Mouse (Mus musculus) left cerebral cortex, postnatal 36 days (tissue): ENCODE data around the gene Kmo. TPM values are rescaled to one million over a fixed set of nuclear protein-coding genes. Genes with fewer than 3 reads are reported as not detected.

Experiments used
- DNase-seq, 2 experiments: peaks; one replicate each; pipeline ENCODE4 v3.0.0; 2021 to 2022; ENCODE audit warnings: low spot score in 2 of 2, mixed read lengths in 1 of 2
- intact Hi-C: fragments of 180-260 bp; cut with DNase I; formaldehyde crosslinking; loops from one replicate; pipeline ENCODE4 v1.15.1; 2025
- total RNA-seq, 2 experiments: library from RNA; stranded (reverse); gene quantifications; 2 replicates each; pipeline ENCODE4 v1.2.3; 2021

The Kmo gene
- under 1 TPM in 1 of 2 experiments, not detected in 1; 0.39 TPM for total RNA-seq

DNA sequence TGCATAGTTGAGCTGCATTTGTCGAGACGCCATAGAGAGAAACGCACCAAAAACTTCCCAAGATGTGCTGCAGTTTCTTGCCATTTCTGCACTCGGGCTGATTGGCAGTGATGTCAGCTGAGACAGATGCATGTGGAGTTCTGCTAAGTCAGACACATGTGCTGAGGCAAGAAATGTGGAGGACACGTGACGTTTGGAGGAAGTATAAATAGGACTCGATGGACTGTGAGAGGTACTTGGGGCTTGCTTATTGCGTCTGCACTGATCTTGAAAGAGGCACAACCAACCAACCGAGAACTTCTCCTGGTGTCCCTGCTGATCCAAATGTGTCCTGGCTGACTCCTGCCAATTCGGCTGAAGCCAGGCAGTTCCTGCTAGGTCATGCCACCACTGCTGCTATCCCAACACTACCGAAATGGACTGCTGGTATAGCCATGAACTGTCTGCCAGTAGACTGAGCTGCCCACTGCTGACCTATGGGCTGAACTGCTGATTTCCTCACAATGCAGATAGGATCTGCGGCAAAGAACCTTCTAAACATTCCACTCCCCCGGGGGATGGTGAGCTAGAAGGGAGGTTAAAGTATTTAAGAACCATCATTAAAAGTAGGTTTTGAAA is at the start of gene Kmo:
Gene Kmo (plus strand): TSS at position 568 of the 618 bp plus-strand sequence.
- DNase-seq = no peak
- intact Hi-C loops = no loop called here

DNA sequence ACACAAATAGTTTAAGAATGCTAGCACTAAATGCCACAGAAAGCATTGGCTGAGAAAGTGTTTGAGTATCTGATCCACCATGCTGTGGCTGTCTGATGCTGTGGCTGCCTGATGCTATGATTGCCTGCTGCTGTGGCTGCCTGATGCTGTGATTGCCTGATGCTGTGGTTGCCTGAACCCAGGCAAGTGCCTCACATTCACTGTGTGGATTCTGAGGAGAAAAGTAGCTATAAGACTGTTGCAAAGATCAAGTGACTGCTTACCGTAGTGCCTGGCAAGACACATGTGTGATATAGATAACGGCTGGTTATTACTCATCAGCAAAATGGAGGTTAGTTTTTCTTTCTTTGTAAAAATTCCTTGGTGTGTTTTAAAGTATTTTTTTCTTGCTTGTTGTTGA is 46.1 kb upstream of the Kmo start:
- intact Hi-C loops = no loop called here
- no peak for DNase-seq

DNA sequence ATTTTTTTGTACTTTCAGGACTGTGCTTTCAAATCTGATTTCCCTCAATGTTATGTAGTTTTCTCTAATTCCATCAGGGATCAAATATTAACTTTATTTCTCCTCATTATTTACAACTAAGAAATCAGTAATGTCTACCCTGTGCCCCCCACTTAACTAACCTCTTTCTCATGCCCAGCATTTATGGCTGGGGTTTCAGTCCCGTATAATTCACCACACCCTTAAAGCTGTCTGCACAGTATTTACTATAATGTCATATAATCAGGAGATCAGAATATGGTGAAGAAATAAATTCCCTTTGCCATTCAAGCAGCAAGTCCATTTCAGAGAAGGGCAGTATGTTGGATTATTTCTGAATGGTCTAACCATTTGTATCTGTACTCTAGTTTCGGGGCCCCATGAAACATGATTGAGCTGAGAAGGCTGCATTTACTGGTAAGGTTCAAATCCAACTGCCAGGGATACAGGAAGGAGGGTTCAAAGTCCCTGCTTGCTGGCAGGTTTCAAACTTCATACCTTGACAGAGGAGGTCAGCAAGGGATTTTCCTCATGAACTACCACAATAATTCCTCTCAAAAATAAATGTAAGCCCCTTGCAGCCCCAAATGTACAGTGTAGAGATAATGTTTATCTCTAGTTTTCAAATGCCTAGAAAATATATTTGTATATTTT is 41.6 kb upstream of the Kmo start:
- intact Hi-C loops = no loop called here
- DNase-seq = no peak

DNA sequence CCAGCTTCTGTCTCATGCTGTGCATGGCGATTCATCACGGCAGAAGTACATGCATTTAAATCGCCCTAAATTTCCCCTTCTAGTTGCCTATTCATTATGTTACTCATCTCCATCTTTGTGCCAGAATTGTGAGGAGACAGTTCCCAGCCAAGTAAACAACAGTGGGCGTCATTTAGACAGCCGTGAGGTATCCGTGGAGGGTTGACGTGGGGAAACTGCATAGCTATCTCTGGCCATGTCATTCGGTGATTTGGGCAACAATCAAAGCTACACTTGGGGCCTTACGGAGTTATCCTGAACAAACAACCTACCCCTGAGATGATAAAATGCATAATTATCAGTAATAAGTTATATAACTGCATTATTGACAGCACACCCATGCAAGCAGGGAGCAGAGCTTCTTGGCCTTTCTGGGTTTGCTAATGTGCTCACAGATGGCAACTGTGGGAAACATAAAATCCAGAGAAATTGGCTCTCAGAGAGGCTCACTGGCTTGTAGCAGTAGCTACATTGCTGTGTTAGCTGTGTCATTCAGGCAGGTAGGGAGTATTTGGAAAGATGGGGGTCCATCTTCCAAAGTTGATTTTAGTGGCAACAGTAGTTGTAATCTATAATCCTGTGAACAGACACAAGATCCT is 40.5 kb upstream of the Kmo start:
- intact Hi-C loops = no loop called here
- DNase-seq = peak; percentile 13 to 33

DNA sequence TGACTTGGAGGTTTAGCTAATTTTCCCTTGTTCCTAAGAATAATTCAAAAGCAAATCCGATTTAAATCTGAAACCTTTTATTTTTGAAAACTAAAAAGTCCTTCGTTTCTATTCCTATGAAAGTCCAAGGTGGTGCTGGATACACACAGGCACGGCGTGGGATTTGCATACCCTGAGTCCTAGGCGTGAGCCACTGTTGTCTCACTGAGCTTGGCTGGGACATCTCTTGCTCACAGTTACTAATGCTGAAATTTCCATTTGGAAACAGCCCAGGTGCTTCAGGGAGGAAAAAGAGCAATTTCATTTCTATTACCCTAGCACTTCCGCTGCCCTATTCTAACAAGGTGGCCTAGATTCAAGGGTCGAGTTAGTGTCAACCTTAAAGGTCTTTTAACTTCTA is 39.8 kb upstream of the Kmo start:
- intact Hi-C loops = no loop called here
- peak; percentile 16 to 33 for DNase-seq

DNA sequence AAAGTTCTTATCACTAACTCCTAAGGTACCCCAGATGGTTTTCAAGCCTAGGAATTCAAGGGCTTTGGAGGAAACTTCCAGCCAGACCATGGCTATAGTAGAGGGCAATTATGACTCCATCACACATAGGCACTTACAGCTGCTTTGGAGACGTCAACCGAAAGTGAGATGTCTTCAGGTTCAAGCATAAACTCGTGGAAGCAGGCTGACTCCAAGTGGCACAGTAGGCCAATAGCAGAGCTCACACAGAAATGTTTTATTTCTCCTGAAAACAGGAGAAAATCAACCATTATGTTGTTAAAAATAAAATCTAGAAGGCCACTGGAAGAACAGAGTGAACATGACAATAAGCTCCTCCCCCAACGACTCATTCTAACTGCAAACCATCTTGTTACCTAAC is 37.4 kb upstream of the Kmo start:
- no peak for DNase-seq

DNA sequence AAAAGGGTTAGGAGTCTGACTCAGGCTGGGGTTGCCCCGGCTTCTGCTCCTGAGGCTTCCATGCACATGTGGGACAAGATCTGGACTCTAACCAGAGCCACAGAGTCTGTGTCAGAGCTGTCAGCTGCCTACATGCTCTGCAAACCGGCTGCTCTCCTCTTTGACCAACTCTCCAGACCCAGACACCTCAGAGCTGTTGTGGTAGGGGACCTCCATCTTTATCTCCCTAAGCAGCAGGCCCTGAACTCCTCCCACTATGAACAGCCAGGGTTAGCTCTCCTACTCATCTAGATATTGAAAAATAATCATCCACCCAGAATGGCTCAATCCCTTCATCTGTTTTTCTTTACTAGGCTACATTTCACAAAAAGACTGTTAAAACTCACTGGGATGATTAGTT is 34.9 kb upstream of the Kmo start:
- intact Hi-C loops = no loop called here
- DNase-seq = no peak

More for the DNA sequence above, 37.4 kb upstream of the Kmo start:
- intact Hi-C loops = no loop called here

DNA sequence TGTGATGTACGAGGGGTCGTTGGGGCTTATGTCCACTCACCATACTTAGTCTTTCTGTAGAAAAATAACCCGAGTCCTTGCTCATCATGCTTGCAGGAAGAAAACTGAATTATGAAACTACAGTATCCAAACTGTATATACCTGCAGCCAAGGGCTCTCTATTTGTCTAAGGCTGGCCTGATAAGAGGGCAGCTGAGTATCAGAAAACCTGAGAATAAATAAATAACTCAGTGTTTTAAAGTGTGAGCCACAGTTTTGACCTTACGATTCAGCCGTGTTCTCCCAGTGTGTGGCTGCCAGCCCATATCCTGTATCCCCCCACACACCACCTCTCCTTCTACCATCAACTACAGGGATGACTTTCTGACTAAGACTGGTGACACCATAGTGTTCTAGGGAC is 33.5 kb upstream of the Kmo start:
- DNase-seq = no peak
- intact Hi-C loops = no loop called here

DNA sequence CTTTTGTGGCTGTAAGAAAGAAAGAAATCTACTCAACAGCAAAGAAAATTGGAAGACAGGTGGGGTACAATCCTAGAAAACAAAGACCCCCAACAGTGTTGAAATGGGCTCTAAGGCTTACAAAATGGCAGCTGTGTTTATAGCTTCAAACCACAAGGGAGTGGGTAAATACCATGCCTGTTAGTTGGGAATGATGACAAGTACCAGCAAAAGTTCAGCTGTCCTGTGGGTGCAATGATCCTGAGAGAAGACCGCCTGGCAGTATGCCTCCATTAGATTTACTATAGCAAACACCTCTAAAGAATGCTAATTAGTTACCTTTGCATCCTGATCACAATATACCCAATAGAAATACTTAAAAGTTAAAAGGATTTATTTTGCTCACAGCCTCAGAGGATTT is 27.3 kb upstream of the Kmo start:
- intact Hi-C loops = no loop called here

DNA sequence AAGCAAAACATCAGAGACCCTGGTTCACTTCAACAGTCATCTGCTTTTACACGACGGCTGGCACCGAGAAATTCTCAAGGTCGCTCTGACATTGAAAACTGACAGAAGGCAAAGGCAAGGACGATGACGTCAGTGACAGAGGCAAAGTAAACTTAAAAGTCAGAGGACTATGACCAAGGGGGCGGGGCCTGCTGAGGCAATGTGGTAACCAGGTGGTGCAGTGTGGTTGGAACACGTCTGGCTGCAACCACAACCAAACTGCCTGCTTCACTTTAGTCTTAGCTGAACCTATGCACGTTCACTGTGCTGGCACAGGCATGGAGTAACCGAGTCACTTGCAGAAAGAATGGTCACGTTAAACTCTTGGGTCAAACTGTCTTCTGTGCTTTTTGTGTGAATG is 17.9 kb upstream of the Kmo start:
- no peak for DNase-seq
- intact Hi-C loops = loop anchor here (5.0 kb wide), 1 partner anchor 560 kb away; no protein-coding TSS in a partner anchor

More for the DNA sequence above, 27.3 kb upstream of the Kmo start:
- DNase-seq = no peak

DNA sequence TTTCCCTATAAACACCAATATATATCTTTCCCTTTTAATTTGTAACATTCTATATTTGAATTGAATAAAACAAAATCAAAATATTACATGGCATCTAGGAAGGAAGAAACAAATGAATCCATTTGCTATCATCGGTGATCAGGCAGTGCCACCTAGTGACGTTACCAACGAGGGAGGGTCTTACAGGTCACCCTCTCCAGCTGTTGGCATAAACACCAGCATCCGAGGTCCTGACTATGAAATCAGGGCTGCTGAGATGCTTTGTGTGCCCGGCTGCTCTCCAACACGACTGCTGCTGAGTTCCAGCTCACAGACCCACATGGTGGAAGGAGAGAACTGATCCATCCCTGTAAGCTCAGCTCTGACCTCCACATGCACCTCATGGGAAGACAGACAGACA is 16.8 kb upstream of the Kmo start:
- intact Hi-C loops = loop anchor here (5.0 kb wide), 1 partner anchor 561 kb away; no protein-coding TSS in a partner anchor

DNA sequence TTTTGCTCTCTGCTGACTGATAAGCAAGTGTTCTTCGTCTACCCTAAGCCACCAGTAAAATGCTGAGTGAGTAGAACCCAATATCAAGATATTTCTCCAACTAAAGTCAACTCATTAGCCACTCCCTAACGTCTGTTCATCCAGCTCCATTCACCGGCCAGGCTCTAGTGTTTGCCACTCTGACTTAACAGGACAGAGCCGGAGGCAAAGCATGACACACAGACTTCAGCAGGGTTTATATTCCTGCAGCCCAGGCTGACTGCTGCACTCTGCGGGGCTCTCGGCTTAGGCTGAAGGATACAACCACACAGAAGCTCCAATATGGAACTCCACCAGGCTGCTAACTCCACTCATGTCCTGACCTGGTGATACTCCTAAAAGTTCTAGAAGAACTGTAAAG is 12.9 kb upstream of the Kmo start:
- DNase-seq = no peak

More for the DNA sequence above, 16.8 kb upstream of the Kmo start:
- no peak for DNase-seq

DNA sequence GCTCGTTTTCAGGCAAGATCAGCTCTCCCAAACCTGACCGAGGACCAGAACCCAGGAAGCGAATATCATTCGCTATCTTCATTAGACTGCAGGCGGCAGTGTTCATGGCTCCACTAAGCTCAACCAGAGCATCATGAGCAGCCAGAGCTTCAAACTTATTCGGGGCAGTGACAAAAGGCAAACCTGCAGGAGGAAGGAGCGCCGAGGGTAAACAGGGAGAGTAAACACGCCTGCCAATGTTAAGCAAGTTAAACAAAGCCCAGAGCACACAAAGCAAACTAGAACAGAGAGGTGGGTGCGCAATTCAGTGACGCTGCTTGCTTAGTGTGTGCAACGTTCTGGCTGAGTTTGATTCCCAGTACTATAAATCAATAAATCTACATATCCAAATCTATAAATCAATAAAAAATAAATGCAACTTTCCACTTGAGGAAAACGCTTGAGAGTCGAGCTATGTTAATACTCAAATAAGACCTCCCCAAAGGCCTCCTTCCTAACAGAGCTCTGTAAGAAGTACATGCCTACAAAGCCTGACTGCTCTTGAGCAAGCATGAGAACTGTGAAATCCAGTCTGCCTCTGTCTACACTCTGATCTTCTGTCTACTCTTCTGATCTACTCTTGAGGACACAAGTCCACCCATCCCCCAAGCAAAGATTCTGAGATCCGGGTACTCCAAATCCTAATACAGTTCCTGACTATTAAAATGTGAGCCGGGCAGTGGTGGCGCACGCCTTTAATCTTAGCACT is 12.2 kb upstream of the Kmo start:
- intact Hi-C loops = no loop called here
- no peak for DNase-seq

More for the DNA sequence above, 12.9 kb upstream of the Kmo start:
- intact Hi-C loops = no loop called here

DNA sequence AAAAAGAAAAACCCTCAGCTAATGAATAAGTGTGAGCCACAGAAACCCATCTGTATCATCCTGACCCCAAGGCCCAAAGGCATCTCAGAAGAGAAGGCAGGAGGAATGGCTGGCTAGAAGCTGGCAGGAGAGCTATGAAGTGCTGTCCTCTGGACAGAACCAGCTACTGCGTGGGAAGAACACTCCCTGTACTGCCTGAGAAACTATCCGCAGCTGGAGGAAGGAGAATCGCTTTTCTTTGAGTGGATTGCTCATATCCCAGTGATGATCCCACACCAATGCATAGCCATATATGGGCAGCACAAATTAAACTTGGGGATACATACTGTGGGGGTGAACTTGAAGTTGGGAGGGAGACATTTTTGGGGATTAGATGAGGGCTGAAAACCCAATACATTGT is 11.5 kb upstream of the Kmo start:
- no peak for DNase-seq
- intact Hi-C loops = no loop called here

DNA sequence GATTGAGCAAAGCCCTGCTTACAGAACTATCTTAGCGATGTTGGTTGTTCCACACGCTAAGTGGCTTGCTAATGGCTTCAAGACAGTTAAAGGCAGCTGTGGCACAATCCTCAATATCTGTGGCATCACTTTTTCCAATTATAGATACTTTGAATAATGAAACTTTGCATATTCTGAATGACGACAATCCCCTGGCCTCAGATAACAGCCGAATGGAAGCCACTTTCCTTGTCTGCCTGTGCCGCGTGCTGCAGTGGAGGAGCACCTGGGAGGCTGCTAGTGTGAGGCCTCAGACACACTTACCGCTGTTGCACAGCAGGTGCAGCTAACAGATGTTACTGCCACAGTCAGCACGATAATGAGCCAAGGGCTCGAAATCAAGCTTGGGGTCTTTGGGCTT is 5.2 kb upstream of the Kmo start:
- DNase-seq = no peak
- intact Hi-C loops = no loop called here

DNA sequence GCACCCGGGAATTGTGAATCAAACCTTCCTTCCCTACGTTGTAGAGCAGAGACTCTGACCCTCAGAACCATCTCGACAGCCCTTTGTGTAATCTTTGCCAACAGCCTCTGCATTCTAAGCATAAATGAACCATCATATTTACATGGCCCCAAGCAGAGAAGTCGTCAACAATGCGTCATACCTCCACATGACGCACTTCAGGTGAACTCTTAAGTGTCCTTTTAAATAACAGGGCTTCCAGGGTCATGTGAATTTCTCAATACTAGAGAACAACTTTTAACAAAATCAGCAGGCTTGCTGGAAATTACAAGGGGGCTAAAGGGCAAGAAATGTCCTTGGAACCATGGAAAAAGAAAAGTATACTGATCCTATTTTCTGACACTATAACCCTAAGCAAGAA is 3.5 kb downstream of the Kmo start:
- intact Hi-C loops = no loop called here
- DNase-seq = no peak

DNA sequence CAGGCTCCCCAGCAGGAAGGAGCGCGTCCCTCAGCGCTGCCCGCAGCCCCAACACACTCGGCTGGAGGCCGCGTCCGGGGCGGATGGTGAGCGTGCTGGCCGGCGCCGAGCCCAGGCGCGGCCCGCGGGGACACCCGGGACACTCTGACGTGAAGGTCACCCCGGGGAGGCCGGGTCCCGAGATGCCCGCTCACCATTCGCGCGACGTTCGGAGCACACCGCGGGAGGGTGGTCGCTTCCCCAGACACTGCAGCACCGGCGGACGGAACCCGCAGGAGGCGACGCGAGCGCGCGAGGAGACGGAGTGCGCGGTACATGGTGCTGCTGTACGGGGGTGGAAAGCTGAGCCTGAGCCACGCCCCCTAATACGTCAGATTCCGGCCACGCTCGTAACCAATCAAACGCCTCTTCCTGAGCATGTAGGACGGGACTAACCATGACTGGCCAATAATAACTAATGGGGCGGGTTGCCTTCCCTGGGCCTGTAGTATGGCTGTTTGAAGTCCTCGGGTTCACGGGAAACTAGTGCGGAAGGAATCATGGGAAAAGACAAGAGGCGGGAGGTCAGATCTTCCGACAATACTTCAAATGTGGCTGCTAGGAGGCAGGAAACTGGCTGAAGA is 5.2 kb downstream of the Kmo start, which contains the start of gene Fh1:
Gene Fh1 (minus strand): TSS at position 379 of the 623 bp plus-strand sequence.
- peak; percentile 95 for DNase-seq
- intact Hi-C loops = no loop called here

DNA sequence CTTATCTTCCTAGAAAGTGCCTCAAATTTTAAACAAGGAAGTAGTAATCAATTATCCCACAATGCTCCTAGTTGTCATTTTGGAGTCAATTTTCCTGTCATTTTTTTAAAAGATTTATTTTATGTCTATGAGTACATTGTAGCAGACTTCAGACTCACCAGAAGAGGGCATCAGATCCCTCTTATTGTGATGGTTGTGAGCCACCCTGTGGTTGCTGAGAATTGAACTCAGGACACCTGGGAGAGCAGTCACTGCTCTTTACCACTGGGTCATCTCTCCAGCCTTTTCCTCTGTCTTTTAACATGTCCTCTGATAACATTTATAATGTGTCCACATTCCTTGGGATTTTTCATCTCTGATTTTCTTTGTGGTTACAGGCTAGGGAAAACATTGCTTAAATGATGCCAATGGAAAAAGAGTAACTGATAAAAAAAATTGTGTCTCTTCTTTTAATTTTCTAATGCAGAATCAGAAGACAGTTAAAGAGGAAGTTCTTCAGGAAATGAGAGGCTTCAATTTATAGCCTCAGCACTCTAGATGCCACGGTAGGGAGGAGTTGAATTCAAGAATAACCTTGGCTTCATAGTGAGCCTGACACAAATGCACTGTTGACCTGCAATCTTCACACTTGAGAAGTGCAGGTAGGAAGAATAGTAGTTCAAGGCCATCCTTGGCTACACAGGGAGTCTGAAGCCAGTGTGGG is 6.0 kb downstream of the Kmo start:
- no peak for DNase-seq
- intact Hi-C loops = loop anchor here (2.0 kb wide), 1 partner anchor 297 kb away; no protein-coding TSS in a partner anchor

DNA sequence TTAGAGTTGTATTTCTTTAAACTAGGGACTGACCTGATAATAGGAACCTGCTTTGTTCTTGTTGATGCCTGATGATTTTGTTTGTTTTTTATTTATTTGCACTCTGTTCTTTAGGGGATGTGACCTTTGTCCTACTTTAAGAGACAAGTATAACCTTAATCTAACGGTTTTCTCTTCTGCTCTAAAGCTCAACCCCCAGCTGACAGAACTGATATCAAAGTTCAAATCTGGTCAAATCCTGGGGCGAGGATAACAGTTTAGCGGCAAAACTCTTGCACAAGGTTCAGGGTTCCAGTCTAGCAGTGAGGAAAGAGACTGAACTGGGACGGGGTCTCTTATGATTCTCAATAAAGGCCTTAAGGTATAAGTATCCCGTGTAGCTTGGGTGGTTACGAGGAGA is 9.1 kb downstream of the Kmo start:
- no peak for DNase-seq
- intact Hi-C loops = no loop called here
